Mouse (Mus musculus) embryo, embryonic 10 days (tissue): ENCODE data around the gene Gm11444.
A peak's percentile ranks its signal among the peaks of the same experiment; 100 is the strongest.

Source experiments
- DNase-seq: peaks from one replicate; pipeline ENCODE4 v3.0.0-alpha.2; 2015; ENCODE audit warnings: low spot score

The Gm11444 gene

GRCm38 (mm10) chr11:85814678-85815077, 35.5 kb downstream of the Gm11444 start:
- no peak for DNase-seq

DNA sequence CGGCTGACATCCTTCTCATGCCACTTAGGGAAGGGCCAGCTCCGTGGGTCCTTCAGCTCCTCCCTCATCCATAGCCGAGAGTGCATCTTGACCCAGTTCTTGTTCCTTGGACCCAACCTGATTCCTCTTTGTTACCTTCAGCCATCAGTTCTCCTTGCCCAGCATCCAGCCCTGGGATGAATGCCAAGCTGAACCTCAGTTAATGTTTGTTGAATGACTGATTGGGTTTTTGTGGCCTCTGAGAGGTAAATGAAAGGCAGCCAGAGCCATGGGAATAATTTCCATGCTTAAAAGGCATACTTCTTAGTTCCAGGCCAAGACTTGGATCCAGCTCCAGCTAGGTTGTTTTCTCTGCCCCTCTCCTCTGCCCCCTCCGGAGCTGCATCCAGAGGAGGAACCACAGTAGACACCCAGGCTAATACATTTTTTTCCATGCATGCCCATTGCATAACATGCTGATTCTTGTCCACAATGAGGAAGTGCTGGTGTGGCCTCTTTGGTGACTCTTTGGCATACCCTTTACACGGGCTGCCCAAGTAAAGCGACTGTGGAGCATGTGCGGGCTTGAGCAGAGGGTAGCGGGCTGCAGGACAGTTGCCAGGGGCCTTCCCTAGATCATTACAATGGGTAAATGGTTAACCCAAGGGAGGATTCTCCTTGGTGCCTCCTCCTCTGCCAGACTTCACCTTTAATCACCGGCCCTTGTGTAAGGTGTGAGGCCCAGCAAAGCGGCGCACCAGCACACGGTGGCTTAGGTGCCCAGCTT, 37.7 kb downstream of the Gm11444 start:
- no peak for DNase-seq

DNA sequence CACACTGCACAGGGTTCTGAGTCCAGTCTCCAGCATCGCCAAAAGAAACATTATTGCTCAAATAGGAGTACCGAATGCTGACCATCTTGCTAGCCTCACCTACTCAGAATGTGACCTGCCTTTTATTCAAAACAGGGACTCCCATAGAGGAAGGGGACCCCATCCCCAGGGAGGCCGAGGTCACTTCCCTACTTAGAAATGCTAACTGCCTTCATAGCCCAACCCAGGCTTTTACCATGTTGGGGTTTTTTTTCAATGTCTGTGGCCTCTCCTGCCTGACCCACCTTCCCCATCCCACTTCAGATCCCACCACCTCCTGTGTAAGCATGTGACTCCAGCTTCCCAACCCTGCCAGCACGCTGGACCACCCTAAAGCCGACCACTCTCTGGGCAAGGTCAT, 38.5 kb downstream of the Gm11444 start:
- DNase-seq, result no peak

GRCm38 (mm10) chr11:85811229-85811628, 38.9 kb downstream of the Gm11444 start:
- no peak for DNase-seq

DNA sequence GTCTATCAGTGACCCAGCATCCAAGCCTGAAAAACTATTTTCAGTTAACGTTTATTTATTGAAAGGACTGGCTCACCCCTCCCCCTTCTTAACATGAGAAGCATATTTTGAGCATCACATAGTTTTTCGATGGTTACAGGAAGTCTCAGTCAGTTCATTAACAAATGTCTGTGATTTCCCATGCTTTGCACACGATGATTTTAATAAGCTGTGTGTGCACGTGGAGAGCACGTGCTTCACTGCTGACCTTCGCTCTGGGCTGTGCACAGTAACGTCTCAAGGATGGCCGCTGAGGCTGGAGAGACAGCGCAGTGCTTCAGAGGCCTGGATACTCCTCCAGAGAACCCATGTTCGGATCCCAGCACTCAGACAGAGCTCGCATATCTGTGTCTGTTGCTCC, 42.8 kb downstream of the Gm11444 start:
- no peak for DNase-seq

DNA sequence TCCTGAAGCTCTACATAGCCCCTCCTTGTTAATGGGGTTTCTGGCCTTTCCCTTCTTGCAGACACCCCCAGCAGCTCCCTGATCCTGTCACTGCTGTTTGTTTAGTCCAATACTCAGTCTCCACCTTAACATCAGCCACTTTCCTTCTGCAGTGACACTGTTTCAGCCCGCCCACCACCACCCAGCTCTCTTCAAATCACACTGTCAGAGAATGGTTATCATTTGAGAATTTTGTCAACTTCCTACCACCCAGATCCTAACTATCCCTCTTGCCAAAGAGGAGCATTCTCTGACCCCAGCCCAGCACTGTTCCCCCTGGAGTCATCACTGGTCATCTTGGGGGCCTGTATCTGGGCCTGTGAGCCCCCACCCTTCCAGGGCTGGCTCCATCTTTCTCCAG, 44.4 kb downstream of the Gm11444 start:
- no peak for DNase-seq

- no peak for DNase-seq
Measured at GRCm38 (mm10) chr11:85804048-85804447, 46.1 kb downstream of the Gm11444 start.

DNA sequence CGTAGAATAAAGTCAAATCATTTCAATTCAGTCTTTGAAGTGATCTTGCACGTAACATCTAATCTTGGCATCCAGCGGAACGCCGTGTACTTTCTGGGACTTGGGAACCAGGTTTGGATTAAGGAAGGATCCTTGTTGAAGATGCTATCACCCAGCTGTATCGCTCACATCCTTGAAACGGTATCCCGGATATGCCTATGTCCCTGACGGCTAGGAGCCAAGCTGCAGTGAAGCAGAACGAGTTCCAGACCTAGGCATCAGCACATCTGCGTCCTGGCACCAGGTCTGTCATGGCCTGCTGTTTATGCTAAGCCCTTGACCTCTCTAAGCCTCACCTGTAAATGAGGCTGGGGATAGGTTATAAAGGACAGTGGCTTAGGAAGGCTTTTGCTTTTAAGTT, 49.8 kb downstream of the Gm11444 start:
- DNase-seq, result no peak

- peak; percentile 65 for DNase-seq
Measured at GRCm38 (mm10) chr11:85799856-85800255, 50.3 kb downstream of the Gm11444 start.

DNA sequence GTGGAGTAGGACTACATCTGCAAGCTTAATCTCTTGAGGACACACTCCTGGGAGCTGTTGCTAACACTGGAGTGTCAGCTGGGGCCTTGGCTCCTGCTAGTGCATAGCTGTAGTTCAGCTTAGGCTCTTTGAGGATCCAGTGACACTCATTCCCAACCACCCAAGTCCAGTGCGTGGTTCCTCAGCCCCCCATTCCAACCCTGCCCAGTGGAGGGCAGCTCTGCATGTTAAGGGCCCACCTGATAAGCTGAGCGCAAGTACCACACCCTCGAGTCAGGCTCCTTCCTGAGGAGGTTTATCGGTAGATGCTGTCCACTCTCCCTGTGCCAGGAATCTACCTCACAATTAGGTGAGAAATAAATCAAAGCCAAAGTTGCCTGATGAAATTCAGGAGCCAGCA, 50.7 kb downstream of the Gm11444 start:
- no peak for DNase-seq
